27 mouse cellular contexts compared by ENCODE assay signal in the genomic region with DNA sequence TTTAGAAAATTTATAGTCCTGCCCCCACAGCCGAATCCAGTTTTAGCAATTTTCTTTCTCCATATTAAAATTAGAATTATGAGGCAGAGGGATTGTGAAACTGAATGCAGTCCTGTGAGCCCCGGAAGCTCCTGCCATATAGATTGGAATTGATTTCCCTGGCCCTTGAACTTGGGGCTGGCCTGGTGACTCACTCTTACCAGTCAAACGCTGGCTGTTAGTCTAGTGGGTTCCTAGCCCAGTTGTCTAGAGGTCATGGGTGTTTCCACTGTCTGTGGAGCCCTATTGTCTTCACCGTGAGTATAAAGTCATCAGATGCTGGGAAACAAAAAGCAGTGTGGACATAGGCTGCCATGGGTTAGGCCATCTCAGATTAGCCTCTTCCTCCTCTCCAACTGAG.
DNase-seq lines count a peak whose midpoint lies in the region; ATAC-seq and TF ChIP-seq lines count a peak whose summit lies in the region.
"Had no signal": no experiment of that assay in that cellular context is flagged by ENCODE, and none has a peak within 500 bp of the region (broad histone marks: within the 10 kb centered on the region; RNA-seq: fewer than 3 reads in every experiment).

No protein-coding gene starts in this region.

- H3ac ChIP-seq in C2C12 (ENCODE audit: control insufficient read depth, insufficient read length, low read depth) (no peak overlapping the region), myocyte (ENCODE audit: control insufficient read depth, insufficient read length) (no peak overlapping the region)

- no peak for TF ChIP-seq CTCF in C2C12 (IDR thresholded peaks at IDR 0.05; ENCODE audit: control insufficient read depth, insufficient read depth, insufficient read length)

- H3K79me2 ChIP-seq in C2C12 (ENCODE audit: control insufficient read depth, insufficient read depth), result no peaks in the 10 kb centered on the region
- H3K79me2 ChIP-seq in myocyte (ENCODE audit: control insufficient read depth, insufficient read depth), result no peaks in the 10 kb centered on the region

- peak overlapping the region; percentile 24 for H3K4me2 ChIP-seq in myocyte (ENCODE audit: low read depth)
- H3K4me2 ChIP-seq: embryonic facial prominence, embryonic 12.5 days; forebrain, embryonic 15.5 days; hindbrain, embryonic 15.5 days; limb, embryonic 13.5 days; liver, embryonic 11.5 days; midbrain, embryonic 12.5 days; stomach, embryonic 15.5 days had no signal

- DNase-seq in heart, adult 11 months, result peak; percentile 58
- DNase-seq in heart, adult 8-10 months (ENCODE audit: low spot score), result no peak
- peak; percentile 8 for DNase-seq in adrenal gland, postnatal 14 days
- DNase-seq in layer of hippocampus, adult 8-10 months (ENCODE audit: low spot score in 2 of 2), result no peak
- DNase-seq: cerebellum, adult 11-12 months; cerebellum, adult 9-11 months; embryo, embryonic 11 days; heart, postnatal 14 days; kidney, adult 8-10 months; kidney, postnatal 10 days; lung, adult 18-20 months had no signal

- H3K36me3 ChIP-seq in C2C12 (ENCODE audit: control insufficient read depth, insufficient read depth), result no peaks in the 10 kb centered on the region
- H3K36me3 ChIP-seq in myocyte (ENCODE audit: control insufficient read depth, insufficient read depth), result no peaks in the 10 kb centered on the region
- H3K36me3 ChIP-seq: embryonic facial prominence, embryonic 12.5 days; forebrain, embryonic 10.5 days; forebrain, embryonic 15.5 days; hindbrain, embryonic 10.5 days; hindbrain, embryonic 15.5 days; limb, embryonic 13.5 days; midbrain, embryonic 12.5 days; stomach, embryonic 15.5 days had no signal

- H3K4me3 ChIP-seq in C2C12 (ENCODE audit: insufficient read depth, poor library complexity, severe bottlenecking), result no peak overlapping the region
- H3K4me3 ChIP-seq in myocyte, result no peak overlapping the region
- H3K4me3 ChIP-seq: embryonic facial prominence, embryonic 12.5 days; forebrain, embryonic 10.5 days; forebrain, embryonic 15.5 days; hindbrain, embryonic 10.5 days; hindbrain, embryonic 15.5 days; left cerebral cortex, adult 2 months; limb, embryonic 13.5 days; midbrain, embryonic 12.5 days; stomach, embryonic 15.5 days had no signal

- H3K79me3 ChIP-seq in C2C12 (ENCODE audit: low read depth), result no peaks in the 10 kb centered on the region

- TF ChIP-seq POLR2A in myocyte (IDR thresholded peaks at IDR 0.05; ENCODE audit: insufficient read length, low read depth), result no peak

- ATAC-seq in frontal cortex, adult (ENCODE audit: low TSS enrichment), result no peak
- ATAC-seq: activated CD4-positive, CD25-positive, alpha-beta regulatory T cell, adult 4 months; forebrain, embryonic 15.5 days; inflammation-experienced regulatory T-cells, adult 6 months; lung, postnatal 0 days had no signal

- H3K27me3 ChIP-seq in C2C12 (ENCODE audit: control insufficient read depth, insufficient read depth, insufficient read length) (no peaks in the 10 kb centered on the region), myocyte (ENCODE audit: control insufficient read depth, insufficient read depth, insufficient read length) (no peaks in the 10 kb centered on the region)
- H3K27me3 ChIP-seq: embryonic facial prominence, embryonic 12.5 days; forebrain, embryonic 15.5 days; hindbrain, embryonic 15.5 days; limb, embryonic 13.5 days; midbrain, embryonic 12.5 days; stomach, embryonic 15.5 days had no signal

TF ChIP-seq in C2C12, 6 proteins besides CTCF, POLR2A, EP300 and RAD21:
- TF ChIP-seq MYOD1 (IDR thresholded peaks at IDR 0.05; ENCODE audit: control insufficient read depth, insufficient read length, low read depth) (no peak), CEBPB (IDR thresholded peaks at IDR 0.05; ENCODE audit: low read depth) (peak; percentile 75)
TF ChIP-seq in C2C12: peak in this region for 1.

TF ChIP-seq in myocyte, 11 proteins besides CTCF, POLR2A, EP300 and RAD21:
- TF ChIP-seq CEBPB (IDR thresholded peaks at IDR 0.05; ENCODE audit: insufficient read depth, poor library complexity, severe bottlenecking) (peak; percentile 95), TCF12 (IDR thresholded peaks at IDR 0.05; ENCODE audit: insufficient read depth, poor library complexity, severe bottlenecking) (no peak)

Comparison
In these comparisons a context has a peak if more than half of its experiments do, and no peak if none do; other contexts are left out.
1. DNase-seq: peak in heart, adult 11 months (single experiment) and adrenal gland, postnatal 14 days (single experiment); none in heart, adult 8-10 months (single experiment) and layer of hippocampus, adult 8-10 months (0 of 2).